Mouse (Mus musculus) small intestine, adult 2 months (tissue): ENCODE data around the gene Tle3.

ENCODE experiments used
- CTCF ChIP-seq: fragments of 200-500 bp; IDR thresholded peaks from 2 replicates; pipeline ENCODE4 v1.5.1; 2012; ENCODE audit warnings: low read depth, mild to moderate bottlenecking, control low read depth, inconsistent platforms, low read length, moderate library complexity, mixed read lengths; ENCODE audit not compliant: insufficient replicate concordance, insufficient read length; ENCODE audit errors: extremely low read depth
- POLR2A ChIP-seq: fragments of 200-500 bp; IDR thresholded peaks from 2 replicates; pipeline ENCODE4 v1.6.1; 2012; ENCODE audit warnings: low read depth, mild to moderate bottlenecking, control low read depth, inconsistent platforms, low read length, moderate library complexity

DNA sequence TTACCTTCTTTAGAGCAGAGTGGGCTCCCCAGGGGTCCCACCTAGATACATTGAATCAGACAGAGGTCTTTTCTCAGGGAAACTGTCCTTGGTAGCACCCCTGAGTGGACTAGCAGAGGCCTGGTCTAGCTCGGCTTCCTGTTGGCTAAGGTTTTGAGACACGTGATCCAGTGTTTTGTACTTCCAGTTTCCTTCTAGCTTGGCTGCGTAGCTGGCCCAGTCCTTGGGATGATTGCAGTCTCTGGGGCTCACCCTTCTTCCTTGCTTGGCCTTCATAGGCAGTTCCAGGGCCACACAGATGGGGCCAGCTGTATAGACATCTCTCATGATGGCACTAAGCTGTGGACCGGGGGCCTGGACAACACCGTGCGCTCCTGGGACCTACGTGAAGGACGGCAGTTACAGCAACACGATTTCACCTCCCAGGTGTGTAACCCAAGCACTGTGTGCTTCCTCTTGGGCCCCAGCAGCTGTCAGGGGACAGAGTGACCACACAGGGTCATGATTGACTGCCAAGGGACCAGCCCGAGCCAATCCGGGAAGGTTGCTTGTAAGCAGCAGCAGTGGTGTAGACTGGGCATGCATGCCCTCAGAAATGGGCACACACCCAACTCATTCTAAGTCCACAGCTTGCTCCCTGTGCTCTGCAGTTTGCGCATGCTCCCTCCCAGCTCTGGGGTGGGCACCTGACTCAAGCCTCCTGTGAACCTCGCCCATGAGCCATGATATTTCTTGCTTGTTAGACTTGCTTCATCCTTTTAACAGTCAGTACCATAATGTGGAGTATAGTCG, 41.7 kb downstream of the Tle3 start:
- TF ChIP-seq CTCF (no peak), POLR2A (no peak)
